Mouse (Mus musculus): Measurements from ENCODE around the gene H3f3b. TPM values are rescaled to one million over a fixed set of nuclear protein-coding genes. Genes with fewer than 3 reads are reported as not detected.

Gene H3f3b
- polyA plus RNA-seq, 1 experiment from 2014 or later = 1,618 TPM

DNA sequence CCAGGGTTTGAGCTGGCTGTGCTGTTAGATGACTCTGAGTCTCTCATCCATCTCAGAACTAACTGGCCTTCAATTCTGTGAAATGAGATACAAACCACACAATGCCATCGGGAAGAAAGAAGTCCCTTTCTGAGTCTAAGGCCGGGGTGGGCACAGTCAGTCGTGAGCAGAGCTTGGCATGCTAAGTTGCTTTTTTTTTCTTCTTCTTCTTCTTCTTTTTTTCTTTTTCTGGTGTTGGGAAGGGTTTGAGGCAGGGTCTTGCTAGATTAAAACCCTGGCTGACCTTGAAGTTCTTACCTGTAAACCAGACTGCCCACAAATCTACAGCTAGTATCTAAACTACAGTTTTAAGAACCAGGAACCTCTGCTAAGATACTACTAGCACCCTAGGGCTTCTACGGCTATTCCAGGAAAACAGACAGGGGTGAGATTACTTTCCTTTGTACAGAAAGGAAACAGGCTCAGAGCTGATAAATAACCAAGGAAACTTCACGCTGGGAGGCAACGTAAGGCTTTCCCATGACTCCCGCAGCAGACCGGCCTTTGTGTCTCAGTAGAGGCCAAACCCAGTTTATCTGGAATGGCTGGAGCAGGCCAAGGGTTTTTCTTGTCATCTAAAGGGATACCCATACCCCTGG lies 23.5 kb downstream of the H3f3b start:
- Histone ChIP-seq H3K4me1 (replicated peaks) (peaks cover 32% of the 10 kb centered on the region), H3K4me2 (replicated peaks) (peak overlapping the region; percentile 76), H3K27ac (peak overlapping the region; percentile 84), H3K36me3 (peaks cover 13% of the 10 kb centered on the region), H3K9me3 (no peaks in the 10 kb centered on the region), H3K4me3 (replicated peaks) (peak overlapping the region; percentile 37), H3K27me3 (replicated peaks) (0 out of 2 replicates have a peak, but pooled peaks cover 3% of the 10 kb centered on the region), H3K9ac (peak overlapping the region; percentile 58)
- peak; percentile 11 for ATAC-seq
- WGBS = 26% methylated on average over 8 of the region's 8 CpGs

DNA sequence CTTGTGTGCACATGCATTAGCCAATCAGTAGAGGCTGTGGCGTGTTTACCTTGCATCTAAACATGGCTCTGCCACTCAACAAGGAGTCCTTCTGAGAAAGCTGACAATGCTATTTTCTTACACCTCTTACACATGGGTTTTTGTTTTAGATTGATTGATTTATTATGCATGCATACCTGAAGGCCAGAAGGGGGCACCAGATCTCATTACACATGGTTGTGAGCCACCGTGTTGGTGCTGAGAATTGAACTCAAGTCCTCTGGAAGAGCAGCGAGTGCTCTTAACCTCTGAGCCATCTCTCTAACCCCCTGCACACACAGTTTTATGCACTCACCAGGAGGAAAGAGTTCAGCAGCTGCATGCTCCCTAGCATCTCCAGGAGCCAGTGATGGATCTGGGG lies 24.9 kb downstream of the H3f3b start:
- Histone ChIP-seq H3K27ac (no peak overlapping the region), H3K36me3 (peaks cover 1% of the 10 kb centered on the region; the same call in 1 of the 2 replicates), H3K4me2 (replicated peaks) (no peak overlapping the region), H3K4me3 (replicated peaks) (no peak overlapping the region), H3K9me3 (no peaks in the 10 kb centered on the region), H3K4me1 (replicated peaks) (peaks cover 32% of the 10 kb centered on the region), H3K27me3 (replicated peaks) (0 out of 2 replicates have a peak, but pooled peaks cover 3% of the 10 kb centered on the region), H3K9ac (no peak overlapping the region)
- whole genome bisulfite sequencing = 81% methylated on average over 3 of the region's 3 CpGs
- ATAC-seq = no peak

GRCm38 (mm10) chr11:116001725-116002124 lies 26.0 kb downstream of the H3f3b start:
- Histone ChIP-seq H3K27ac (no peak overlapping the region), H3K4me2 (replicated peaks) (no peak overlapping the region), H3K9me3 (no peaks in the 10 kb centered on the region), H3K4me1 (replicated peaks) (peaks cover 31% of the 10 kb centered on the region), H3K4me3 (replicated peaks) (no peak overlapping the region), H3K27me3 (replicated peaks) (0 out of 2 replicates have a peak, but pooled peaks cover 3% of the 10 kb centered on the region), H3K36me3 (no peaks in the 10 kb centered on the region), H3K9ac (no peak overlapping the region)
- no peak for ATAC-seq
- WGBS = 71% methylated on average over 6 of the region's 6 CpGs

DNA sequence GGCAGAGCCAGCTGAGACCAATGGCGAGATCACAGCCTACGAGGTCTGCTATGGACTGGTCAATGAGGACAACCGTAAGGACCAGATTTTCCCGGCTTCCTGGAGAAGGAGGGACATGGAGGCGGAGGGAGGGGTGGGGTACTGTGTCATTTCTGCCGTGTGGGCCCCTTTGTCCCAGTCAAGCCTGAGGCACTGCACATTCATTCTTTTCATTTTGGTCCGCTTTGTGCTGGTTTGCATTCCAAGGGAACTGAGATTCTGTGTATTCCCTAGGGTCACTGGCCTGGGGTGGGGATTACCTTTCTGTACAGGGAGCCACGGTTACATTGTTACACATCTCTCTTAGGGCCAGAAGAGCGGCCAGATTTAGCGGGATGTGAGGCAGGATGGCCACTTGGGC lies 27.2 kb downstream of the H3f3b start:
- WGBS = 62% methylated on average over 10 of the region's 10 CpGs
- ATAC-seq = no peak
- no peaks in the 10 kb centered on the region for H3K9me3 ChIP-seq
- H3K27ac ChIP-seq = no peak overlapping the region
- H3K27me3 ChIP-seq (replicated peaks) = 0 out of 2 replicates have a peak, but pooled peaks cover 3% of the 10 kb centered on the region
- H3K4me3 ChIP-seq (replicated peaks) = no peak overlapping the region
- H3K36me3 ChIP-seq = no peaks in the 10 kb centered on the region
- H3K4me2 ChIP-seq (replicated peaks) = no peak overlapping the region
- peaks cover 20% of the 10 kb centered on the region for H3K4me1 ChIP-seq (replicated peaks)
- H3K9ac ChIP-seq = no peak overlapping the region

- H3K4me3 ChIP-seq (replicated peaks) = no peak overlapping the region
- H3K27me3 ChIP-seq (replicated peaks) = 0 out of 2 replicates have a peak, but pooled peaks cover 3% of the 10 kb centered on the region
- H3K9ac ChIP-seq = no peak overlapping the region
- peaks cover 10% of the 10 kb centered on the region for H3K4me1 ChIP-seq (replicated peaks)
- H3K36me3 ChIP-seq = no peaks in the 10 kb centered on the region
- no peaks in the 10 kb centered on the region for H3K9me3 ChIP-seq
- no peak for ATAC-seq
- H3K4me2 ChIP-seq (replicated peaks) = no peak overlapping the region
- WGBS = 14% methylated on average over 14 of the region's 14 CpGs
- H3K27ac ChIP-seq = no peak overlapping the region
These were observed 28.1 kb downstream of the H3f3b start for GRCm38 (mm10) chr11:115999538-116000143.

GRCm38 (mm10) chr11:115999027-115999426 lies 28.7 kb downstream of the H3f3b start:
- Histone ChIP-seq H3K9me3 (no peaks in the 10 kb centered on the region), H3K36me3 (no peaks in the 10 kb centered on the region), H3K27me3 (replicated peaks) (0 out of 2 replicates have a peak, but pooled peaks cover 3% of the 10 kb centered on the region), H3K4me2 (replicated peaks) (no peak overlapping the region), H3K27ac (no peak overlapping the region), H3K9ac (no peak overlapping the region; the same call in 1 of the 2 replicates), H3K4me3 (replicated peaks) (no peak overlapping the region), H3K4me1 (replicated peaks) (peaks cover 4% of the 10 kb centered on the region; the same call in 1 of the 2 replicates)
- no peak for ATAC-seq
- WGBS = 58% methylated on average over 7 of the region's 7 CpGs

- 67% methylated on average over 5 of the region's 5 CpGs for WGBS
- H3K4me3 ChIP-seq (replicated peaks) = no peak overlapping the region
- H3K36me3 ChIP-seq = no peaks in the 10 kb centered on the region
- H3K27me3 ChIP-seq (replicated peaks) = 0 out of 2 replicates have a peak, but pooled peaks cover 3% of the 10 kb centered on the region
- H3K9me3 ChIP-seq = no peaks in the 10 kb centered on the region
- H3K4me1 ChIP-seq (replicated peaks) = 0 out of 2 replicates have a peak, but pooled peaks cover 3% of the 10 kb centered on the region
- H3K9ac ChIP-seq = no peak overlapping the region
- ATAC-seq = no peak
- H3K27ac ChIP-seq = no peak overlapping the region
- H3K4me2 ChIP-seq (replicated peaks) = no peak overlapping the region
These were observed 30.1 kb downstream of the H3f3b start for GRCm38 (mm10) chr11:115997662-115998061.

DNA sequence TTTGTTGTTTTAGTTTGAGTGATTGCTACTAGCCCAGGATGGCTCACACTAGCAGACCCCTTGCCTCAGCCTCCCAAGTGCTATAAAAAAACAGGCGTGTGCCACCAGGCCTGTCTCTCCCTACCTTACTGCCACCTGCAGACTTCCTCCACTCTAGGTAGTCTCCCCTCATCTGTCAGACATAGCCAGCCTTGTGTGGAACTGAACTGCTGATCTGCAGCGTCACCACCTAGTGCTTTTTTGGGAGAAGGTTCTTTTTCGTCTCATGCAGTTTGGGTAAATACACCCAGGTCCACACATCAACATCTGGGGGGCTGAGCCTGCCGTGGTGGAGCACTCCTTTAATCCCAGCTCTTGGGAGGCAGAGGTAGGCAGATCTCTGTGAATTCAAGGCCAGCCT lies 30.7 kb downstream of the H3f3b start:
- Histone ChIP-seq H3K4me2 (replicated peaks) (no peak overlapping the region), H3K4me3 (replicated peaks) (no peak overlapping the region), H3K27ac (no peak overlapping the region), H3K4me1 (replicated peaks) (0 out of 2 replicates have a peak, but pooled peaks cover 3% of the 10 kb centered on the region), H3K36me3 (no peaks in the 10 kb centered on the region), H3K27me3 (replicated peaks) (0 out of 2 replicates have a peak, but pooled peaks cover 3% of the 10 kb centered on the region), H3K9me3 (no peaks in the 10 kb centered on the region), H3K9ac (no peak overlapping the region)
- ATAC-seq = no peak
- 72% methylated on average over 4 of the region's 4 CpGs for WGBS

DNA sequence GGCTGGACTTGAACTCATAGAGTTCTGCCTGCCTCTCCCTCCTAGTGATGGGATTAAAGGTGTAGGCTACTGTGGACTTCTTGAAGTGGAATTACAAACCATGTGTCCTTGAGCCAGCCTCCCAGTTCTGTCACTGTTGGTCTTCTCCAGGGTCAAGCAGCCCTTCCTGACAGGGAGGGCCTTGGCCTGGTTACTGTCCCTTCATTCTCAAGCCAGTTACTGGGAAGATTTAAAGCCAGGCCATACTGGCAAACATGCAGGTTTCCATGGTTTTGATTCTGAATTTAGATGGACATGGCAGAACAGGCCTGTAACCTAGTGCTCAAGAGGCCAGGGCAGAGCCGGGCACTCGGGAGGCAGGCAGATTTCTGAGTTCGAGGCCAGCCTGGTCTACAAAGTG lies 32.5 kb downstream of the H3f3b start:
- Histone ChIP-seq H3K36me3 (no peaks in the 10 kb centered on the region), H3K27me3 (replicated peaks) (0 out of 2 replicates have a peak, but pooled peaks cover 3% of the 10 kb centered on the region), H3K9me3 (no peaks in the 10 kb centered on the region), H3K4me1 (replicated peaks) (0 out of 2 replicates have a peak, but pooled peaks cover 3% of the 10 kb centered on the region), H3K27ac (no peak overlapping the region), H3K9ac (no peak overlapping the region), H3K4me3 (replicated peaks) (no peak overlapping the region), H3K4me2 (replicated peaks) (no peak overlapping the region)
- 90% methylated on average over 3 of the region's 3 CpGs for WGBS
- ATAC-seq = no peak

GRCm38 (mm10) chr11:115992098-115992497 lies 35.7 kb downstream of the H3f3b start:
- H3K27me3 ChIP-seq (replicated peaks) = no peaks in the 10 kb centered on the region
- 0 out of 2 replicates have a peak, but pooled peaks cover 3% of the 10 kb centered on the region for H3K4me1 ChIP-seq (replicated peaks)
- no peak overlapping the region for H3K27ac ChIP-seq
- H3K9me3 ChIP-seq = no peaks in the 10 kb centered on the region
- no peak overlapping the region for H3K4me2 ChIP-seq (replicated peaks)
- 63% methylated on average over 4 of the region's 4 CpGs for WGBS
- no peak for ATAC-seq
- no peaks in the 10 kb centered on the region for H3K36me3 ChIP-seq
- no peak overlapping the region for H3K9ac ChIP-seq
- no peak overlapping the region for H3K4me3 ChIP-seq (replicated peaks)

- Histone ChIP-seq H3K9ac (no peak overlapping the region), H3K36me3 (no peaks in the 10 kb centered on the region), H3K4me3 (replicated peaks) (0 out of 2 replicates have a peak overlapping the region, but pooled peaks have one; percentile 1), H3K4me1 (replicated peaks) (0 out of 2 replicates have a peak, but pooled peaks cover 3% of the 10 kb centered on the region), H3K27me3 (replicated peaks) (no peaks in the 10 kb centered on the region), H3K9me3 (no peaks in the 10 kb centered on the region), H3K4me2 (replicated peaks) (peak overlapping the region; percentile 42), H3K27ac (no peak overlapping the region)
- 0 out of 2 replicates have a peak, but pooled peaks have one; percentile 17 for ATAC-seq
- 28% methylated on average over 15 of the region's 15 CpGs for WGBS
These were observed 38.1 kb downstream of the H3f3b start for GRCm38 (mm10) chr11:115989686-115990085.

- H3K4me1 ChIP-seq (replicated peaks) = no peaks in the 10 kb centered on the region
- 70% methylated on average over 8 of the region's 8 CpGs for WGBS
- no peak overlapping the region for H3K4me3 ChIP-seq (replicated peaks)
- H3K27me3 ChIP-seq (replicated peaks) = no peaks in the 10 kb centered on the region
- no peak overlapping the region for H3K4me2 ChIP-seq (replicated peaks)
- H3K9me3 ChIP-seq = no peaks in the 10 kb centered on the region
- no peak overlapping the region for H3K9ac ChIP-seq
- H3K27ac ChIP-seq = no peak overlapping the region
- H3K36me3 ChIP-seq = no peaks in the 10 kb centered on the region
- no peak for ATAC-seq
These were observed 44.5 kb downstream of the H3f3b start for GRCm38 (mm10) chr11:115983291-115983690.

Data from intestine, embryonic 15.5 days (tissue).